Mouse (Mus musculus): ENCODE results near the gene Phyh.
A peak's percentile ranks its signal among the peaks of the same experiment; 100 is the strongest.

The Phyh gene

GRCm38 (mm10) chr2:4918860-4919739 lies at the start of gene Phyh:
Gene Phyh (plus strand): TSS chr2:4919019.
- peak; percentile 68 for DNase-seq

GRCm38 (mm10) chr2:4872740-4873139 lies 46.1 kb upstream of the Phyh start:
- no peak for DNase-seq

- no peak for DNase-seq
These were observed 45.5 kb upstream of the Phyh start for GRCm38 (mm10) chr2:4873331-4873730.

GRCm38 (mm10) chr2:4875090-4875489 lies 43.7 kb upstream of the Phyh start:
- DNase-seq = no peak

GRCm38 (mm10) chr2:4876131-4876530 lies 42.7 kb upstream of the Phyh start:
- no peak for DNase-seq

- DNase-seq = peak; percentile 37
These were observed 38.0 kb upstream of the Phyh start for GRCm38 (mm10) chr2:4880737-4881349.

GRCm38 (mm10) chr2:4881350-4882248 lies 37.2 kb upstream of the Phyh start, which contains the start of gene Sephs1:
Gene Sephs1 (plus strand): TSS chr2:4881564.
- peak; percentile 85 for DNase-seq

- DNase-seq = peak; percentile 56
These were observed 36.5 kb upstream of the Phyh start for GRCm38 (mm10) chr2:4882249-4882791.

- DNase-seq = no peak
These were observed 35.7 kb upstream of the Phyh start for GRCm38 (mm10) chr2:4883009-4883704.

GRCm38 (mm10) chr2:4886896-4887295 lies 31.9 kb upstream of the Phyh start:
- DNase-seq = no peak

GRCm38 (mm10) chr2:4895598-4895997 lies 23.2 kb upstream of the Phyh start:
- DNase-seq = no peak

- no peak for DNase-seq
These were observed 21.8 kb upstream of the Phyh start for GRCm38 (mm10) chr2:4896970-4897369.

GRCm38 (mm10) chr2:4900624-4901023 lies 18.2 kb upstream of the Phyh start:
- no peak for DNase-seq

GRCm38 (mm10) chr2:4902346-4902745 lies 16.5 kb upstream of the Phyh start:
- DNase-seq = no peak

GRCm38 (mm10) chr2:4907120-4907519 lies 11.7 kb upstream of the Phyh start:
- DNase-seq = no peak

GRCm38 (mm10) chr2:4907916-4908315 lies 10.9 kb upstream of the Phyh start:
- DNase-seq = no peak

GRCm38 (mm10) chr2:4908771-4909315 lies 10.0 kb upstream of the Phyh start:
- no peak for DNase-seq

- no peak for DNase-seq
These were observed 8.9 kb upstream of the Phyh start for GRCm38 (mm10) chr2:4909909-4910308.

GRCm38 (mm10) chr2:4910521-4910920 lies 8.3 kb upstream of the Phyh start:
- no peak for DNase-seq

- no peak for DNase-seq
These were observed 4.9 kb upstream of the Phyh start for GRCm38 (mm10) chr2:4913949-4914348.

- no peak for DNase-seq
These were observed 2.8 kb upstream of the Phyh start for GRCm38 (mm10) chr2:4916037-4916436.
